Mouse (Mus musculus): ENCODE measurements around the gene Ttyh3.

DNA sequence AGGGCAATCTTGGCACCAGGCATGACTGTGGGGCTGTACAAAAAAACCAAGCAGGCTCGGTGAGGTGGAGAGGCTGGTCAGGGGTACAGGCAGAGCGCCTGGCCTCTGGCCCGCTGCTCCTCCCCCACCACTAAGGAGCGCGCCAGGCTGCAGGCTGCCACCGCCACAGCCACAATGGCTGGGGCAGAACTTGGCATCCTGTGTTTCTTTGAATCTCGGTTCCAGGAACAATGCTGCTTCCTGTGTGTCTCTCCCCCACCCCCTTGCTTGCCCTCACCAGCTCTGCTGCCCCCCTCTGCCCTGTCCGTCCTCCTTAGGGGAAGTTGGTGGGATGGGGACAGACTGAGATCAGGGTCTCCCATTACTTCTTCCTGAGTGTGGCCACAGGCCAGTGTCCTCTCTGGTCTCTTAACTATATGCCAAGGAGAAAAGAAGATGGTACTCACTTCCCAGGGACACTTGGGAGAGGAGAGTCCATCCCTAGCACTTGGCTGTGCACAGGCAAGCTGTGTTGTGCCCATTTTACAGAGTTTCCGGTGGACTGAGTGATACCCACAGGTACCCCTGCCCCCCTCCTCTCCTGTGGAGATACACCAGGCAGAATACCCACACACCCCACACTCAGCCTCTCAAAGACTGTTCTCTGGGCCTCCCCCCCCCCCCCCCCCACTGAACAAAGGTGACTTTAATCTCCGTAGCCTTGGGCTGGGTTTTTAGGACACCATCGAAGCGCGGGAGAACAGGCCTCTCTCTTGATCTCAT is 39.1 kb downstream of the Ttyh3 start:
- TF ChIP-seq CTCF (IDR thresholded peaks at IDR 0.05; ENCODE audit: extremely low read depth, insufficient read length, insufficient replicate concordance, low read depth, low read length) (no peak), POLR2A (IDR thresholded peaks at IDR 0.05; ENCODE audit: low read depth, low read length) (no peak)

All from small intestine, adult 2 months (tissue).